Mouse (Mus musculus) hindbrain, embryonic 10.5 days (tissue): ENCODE measurements around the gene Prr23a3. TPM values are rescaled to one million over a fixed set of nuclear protein-coding genes. Genes with fewer than 3 reads are reported as not detected.

Source experiments
- DNase-seq: peaks from one replicate; pipeline ENCODE4 v3.0.0-alpha.2; 2017; ENCODE audit warnings: low spot score
- H3K27ac ChIP-seq: fragments of 300-500 bp; sonication (generic); 2 replicates; pipeline ENCODE4 v1.5.1; 2016; ENCODE audit warnings: mild to moderate bottlenecking, moderate library complexity
- H3K27me3 ChIP-seq: fragments of 300-500 bp; sonication (generic); 2 replicates; pipeline ENCODE4 v1.6.1; 2016; ENCODE audit warnings: mild to moderate bottlenecking; ENCODE audit not compliant: poor library complexity, insufficient read depth, severe bottlenecking
- H3K36me3 ChIP-seq: fragments of 300-500 bp; sonication (generic); 2 replicates; pipeline ENCODE4 v1.6.1; 2016; ENCODE audit warnings: mild to moderate bottlenecking, moderate library complexity
- H3K4me1 ChIP-seq: fragments of 300-500 bp; sonication (generic); replicated peaks from 2 replicates; pipeline ENCODE4 v1.6.1; 2016; ENCODE audit warnings: mild to moderate bottlenecking
- H3K4me3 ChIP-seq: fragments of 300-500 bp; sonication (generic); 2 replicates; pipeline ENCODE4 v1.5.1; 2016; ENCODE audit warnings: mild to moderate bottlenecking, moderate library complexity
- H3K9me3 ChIP-seq: fragments of 300-500 bp; sonication (generic); 2 replicates; pipeline ENCODE4 v1.6.1; 2016; ENCODE audit warnings: mild to moderate bottlenecking, moderate library complexity
- WGBS: fragments of 180-500 bp; shearing (Covaris S2); methylation state at CpG from one replicate; pipeline ENCODE4 v1.1.7; 2016; 5-methylcytosine and 5-hydroxymethylcytosine counted together
- polyA plus RNA-seq: library from polyadenylated mRNA; unstranded; fragments of >200 nt; fragmentation: Nextera tagmentation; extraction: Ambion mirVana; gene quantifications from 2 replicates; pipeline ENCODE4 v1.2.1, GENCODE M21; 2016

The Prr23a3 gene
- 0.29 TPM in 1 of 2 replicates, not detected in the other for polyA plus RNA-seq

- Histone ChIP-seq H3K27ac (no peak within 1 kb of the TSS), H3K4me1 (no peaks in the 10 kb centered on the region; the same call in 1 of the 2 replicates), H3K27me3 (peaks cover 17% of the 10 kb centered on the region), H3K9me3 (0 out of 2 replicates have a peak, but pooled peaks cover 9% of the 10 kb centered on the region), H3K36me3 (no peaks in the 10 kb centered on the region), H3K4me3 (peak within 1 kb of the TSS; percentile 24)
- DNase-seq: no peak
- WGBS: 61% methylated on average over 22 of the region's 22 CpGs
These were observed at the start of gene Prr23a3 for GRCm38 (mm10) chr9:98864571-98864970. Gene Prr23a3 (plus strand): TSS chr9:98864767.

GRCm38 (mm10) chr9:98816066-98816465, 48.5 kb upstream of the Prr23a3 start:
- H3K27me3 ChIP-seq: no peaks in the 10 kb centered on the region
- H3K4me1 ChIP-seq: no peaks in the 10 kb centered on the region
- H3K9me3 ChIP-seq: no peaks in the 10 kb centered on the region
- no peaks in the 10 kb centered on the region for H3K36me3 ChIP-seq
- DNase-seq: no peak
- no peak overlapping the region for H3K4me3 ChIP-seq
- no peak overlapping the region for H3K27ac ChIP-seq
- WGBS: 77% methylated on average over 3 of the region's 3 CpGs

GRCm38 (mm10) chr9:98817592-98817991, 47.0 kb upstream of the Prr23a3 start:
- WGBS: 82% methylated on average over 7 of the region's 7 CpGs

GRCm38 (mm10) chr9:98818971-98819370, 45.6 kb upstream of the Prr23a3 start:
- no peak for DNase-seq
- no peaks in the 10 kb centered on the region for H3K27me3 ChIP-seq
- no peaks in the 10 kb centered on the region for H3K9me3 ChIP-seq
- WGBS: 75% methylated on average over 5 of the region's 5 CpGs
- no peaks in the 10 kb centered on the region for H3K36me3 ChIP-seq
- no peak overlapping the region for H3K4me3 ChIP-seq
- no peaks in the 10 kb centered on the region for H3K4me1 ChIP-seq
- H3K27ac ChIP-seq: no peak overlapping the region

More at GRCm38 (mm10) chr9:98817592-98817991, 47.0 kb upstream of the Prr23a3 start:
- Histone ChIP-seq H3K27ac (no peak overlapping the region), H3K36me3 (no peaks in the 10 kb centered on the region), H3K9me3 (no peaks in the 10 kb centered on the region), H3K4me1 (no peaks in the 10 kb centered on the region), H3K27me3 (no peaks in the 10 kb centered on the region), H3K4me3 (no peak overlapping the region)
- no peak for DNase-seq

GRCm38 (mm10) chr9:98819481-98819880, 45.1 kb upstream of the Prr23a3 start:
- H3K9me3 ChIP-seq: no peaks in the 10 kb centered on the region
- 88% methylated on average over 2 of the region's 2 CpGs for whole genome bisulfite sequencing

GRCm38 (mm10) chr9:98820461-98820860, 44.1 kb upstream of the Prr23a3 start:
- H3K27ac ChIP-seq: no peak overlapping the region
- no peaks in the 10 kb centered on the region for H3K36me3 ChIP-seq
- H3K27me3 ChIP-seq: no peaks in the 10 kb centered on the region
- no peaks in the 10 kb centered on the region for H3K4me1 ChIP-seq
- 85% methylated on average over 4 of the region's 4 CpGs for WGBS
- no peak overlapping the region for H3K4me3 ChIP-seq
- DNase-seq: no peak
- H3K9me3 ChIP-seq: no peaks in the 10 kb centered on the region

More at GRCm38 (mm10) chr9:98819481-98819880, 45.1 kb upstream of the Prr23a3 start:
- no peak for DNase-seq
- Histone ChIP-seq H3K27ac (no peak overlapping the region), H3K4me3 (no peak overlapping the region), H3K4me1 (no peaks in the 10 kb centered on the region), H3K36me3 (no peaks in the 10 kb centered on the region), H3K27me3 (no peaks in the 10 kb centered on the region)

GRCm38 (mm10) chr9:98821067-98821466, 43.5 kb upstream of the Prr23a3 start:
- Histone ChIP-seq H3K36me3 (no peaks in the 10 kb centered on the region), H3K4me1 (no peaks in the 10 kb centered on the region), H3K27me3 (no peaks in the 10 kb centered on the region), H3K27ac (no peak overlapping the region), H3K4me3 (no peak overlapping the region), H3K9me3 (no peaks in the 10 kb centered on the region)
- no peak for DNase-seq

- 89% methylated on average over 7 of the region's 7 CpGs for WGBS
- Histone ChIP-seq H3K9me3 (no peaks in the 10 kb centered on the region), H3K27me3 (no peaks in the 10 kb centered on the region), H3K36me3 (no peaks in the 10 kb centered on the region), H3K4me3 (no peak overlapping the region), H3K4me1 (no peaks in the 10 kb centered on the region), H3K27ac (no peak overlapping the region)
- DNase-seq: no peak
These were observed 40.8 kb upstream of the Prr23a3 start for GRCm38 (mm10) chr9:98823805-98824204.

GRCm38 (mm10) chr9:98829508-98829907, 35.1 kb upstream of the Prr23a3 start:
- 0 out of 2 replicates have a peak, but pooled peaks cover 7% of the 10 kb centered on the region for H3K4me1 ChIP-seq
- DNase-seq: no peak
- H3K36me3 ChIP-seq: no peaks in the 10 kb centered on the region
- no peaks in the 10 kb centered on the region for H3K9me3 ChIP-seq
- no peaks in the 10 kb centered on the region for H3K27me3 ChIP-seq
- H3K27ac ChIP-seq: no peak overlapping the region
- H3K4me3 ChIP-seq: no peak overlapping the region
- 59% methylated on average over 5 of the region's 5 CpGs for WGBS

GRCm38 (mm10) chr9:98837537-98838074, 27.0 kb upstream of the Prr23a3 start:
- Histone ChIP-seq H3K4me3 (no peak overlapping the region), H3K9me3 (peaks cover 8% of the 10 kb centered on the region), H3K27ac (no peak overlapping the region), H3K4me1 (peaks cover 12% of the 10 kb centered on the region; the same call in 1 of the 2 replicates), H3K27me3 (peaks cover 7% of the 10 kb centered on the region), H3K36me3 (no peaks in the 10 kb centered on the region)
- 76% methylated on average over 7 of the region's 7 CpGs for WGBS
- no peak for DNase-seq

GRCm38 (mm10) chr9:98842117-98842516, 22.4 kb upstream of the Prr23a3 start, which contains the start of gene Prr23a1:
Gene Prr23a1 (plus strand): TSS chr9:98842503.
- 58% methylated on average over 22 of the region's 22 CpGs for WGBS
- DNase-seq: no peak
- Histone ChIP-seq H3K27ac (no peak within 1 kb of the TSS), H3K4me3 (peak within 1 kb of the TSS; percentile 35), H3K36me3 (no peaks in the 10 kb centered on the region), H3K27me3 (peaks cover 14% of the 10 kb centered on the region), H3K4me1 (peaks cover 5% of the 10 kb centered on the region; the same call in 1 of the 2 replicates), H3K9me3 (peaks cover 8% of the 10 kb centered on the region)

- Histone ChIP-seq H3K4me3 (no peak within 1 kb of the TSS), H3K36me3 (no peaks in the 10 kb centered on the region), H3K27ac (no peak within 1 kb of the TSS), H3K4me1 (no peaks in the 10 kb centered on the region), H3K9me3 (no peaks in the 10 kb centered on the region), H3K27me3 (no peaks in the 10 kb centered on the region)
- 74% methylated on average over 18 of the region's 18 CpGs for WGBS
- DNase-seq: no peak
These were observed 8.4 kb upstream of the Prr23a3 start, which contains the start of gene Prr23a2 for GRCm38 (mm10) chr9:98856210-98856609. Gene Prr23a2 (plus strand): TSS chr9:98856494.

- H3K36me3 ChIP-seq: no peaks in the 10 kb centered on the region
- H3K4me3 ChIP-seq: no peak overlapping the region
- DNase-seq: no peak
- no peak overlapping the region for H3K27ac ChIP-seq
- 74% methylated on average over 3 of the region's 3 CpGs for WGBS
- no peaks in the 10 kb centered on the region; the same call in 1 of the 2 replicates for H3K4me1 ChIP-seq
- H3K9me3 ChIP-seq: 0 out of 2 replicates have a peak, but pooled peaks cover 9% of the 10 kb centered on the region
- peaks cover 17% of the 10 kb centered on the region for H3K27me3 ChIP-seq
These were observed 1.1 kb upstream of the Prr23a3 start for GRCm38 (mm10) chr9:98863463-98863862.
